Mouse (Mus musculus): ENCODE measurements at regions not wholly inside any gene's neighbourhood (a gene's known extent, or its start where the extent isn't known, plus 50 kb on each side); places are given as distances from the start of the nearest gene placed in this dataset.
"Not testable (repeated sequence)": the region's sequence is repeated elsewhere in the genome, so short reads cannot be mapped to it uniquely, and the experiment has no call there.

DNA sequence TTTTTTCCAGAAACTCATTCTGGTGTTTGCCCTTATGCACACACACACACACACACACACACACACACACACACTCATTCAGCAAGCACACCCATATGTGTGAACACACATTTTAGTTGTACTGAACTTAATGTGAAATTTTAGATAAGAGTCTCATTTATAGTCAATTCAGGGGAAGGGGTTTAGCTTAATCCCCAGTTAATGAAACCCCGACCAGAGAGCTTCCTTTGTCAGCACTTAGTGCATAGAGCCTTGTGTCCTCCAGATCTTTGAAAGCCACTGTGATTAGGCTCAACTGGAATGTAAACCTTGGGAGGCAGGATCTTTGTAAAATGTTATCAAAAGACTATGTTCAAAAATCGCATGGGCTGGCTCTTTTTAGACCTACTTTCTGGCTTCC is 53.4 kb downstream of the Rps12 start:
- in situ Hi-C loops (cut with MboI, MseI) = no loop called here

GRCm38 (mm10) chr10:23725960-23726714 is 60.9 kb downstream of the Rps12 start:
- in situ Hi-C loops (cut with MboI, MseI) = not testable (repeated sequence)

GRCm38 (mm10) chr10:23718124-23718523 is 69.0 kb downstream of the Rps12 start:
- in situ Hi-C loops (cut with MboI, MseI) = no loop called here

GRCm38 (mm10) chr10:23715511-23715910 is 71.6 kb downstream of the Rps12 start:
- in situ Hi-C loops (cut with MboI, MseI) = no loop called here

- in situ Hi-C loops (cut with MboI, MseI) = no loop called here
These were observed 72.0 kb downstream of the Rps12 start for GRCm38 (mm10) chr10:23715101-23715500.

DNA sequence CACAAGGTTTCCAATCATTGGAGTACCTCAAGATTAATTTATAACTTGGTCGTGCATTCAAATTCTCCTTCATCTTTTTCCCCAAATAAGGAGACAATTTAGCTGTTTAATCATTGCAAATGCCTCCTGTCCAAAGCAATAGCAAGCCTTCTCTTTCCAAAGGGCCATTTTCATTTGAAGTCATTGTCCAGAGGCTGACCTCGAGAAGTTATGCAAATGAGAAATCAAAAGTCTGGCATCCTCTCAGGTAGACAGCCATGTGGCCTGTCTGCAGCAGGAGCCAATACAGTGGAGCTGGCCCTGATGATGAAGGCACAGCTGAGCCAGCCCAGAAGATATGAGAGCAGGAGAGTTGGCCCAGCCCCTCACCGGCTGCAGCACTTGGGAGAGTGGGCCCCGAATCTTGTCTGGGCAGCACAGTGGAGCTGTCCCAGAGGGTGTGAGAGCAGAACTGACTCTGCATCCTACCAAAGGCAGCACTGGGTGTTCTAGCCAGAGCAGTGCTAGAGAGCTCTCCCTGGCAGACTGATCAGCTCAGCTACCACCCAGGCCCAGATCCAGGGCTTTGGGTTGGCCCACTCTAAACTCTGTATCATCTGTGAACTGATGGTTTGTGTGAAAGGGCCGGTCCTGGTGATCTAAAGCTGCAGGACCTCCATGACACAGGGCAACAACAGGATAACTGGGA is 74.2 kb downstream of the Rps12 start:
- in situ Hi-C loops (cut with MboI, MseI) = no loop called here

DNA sequence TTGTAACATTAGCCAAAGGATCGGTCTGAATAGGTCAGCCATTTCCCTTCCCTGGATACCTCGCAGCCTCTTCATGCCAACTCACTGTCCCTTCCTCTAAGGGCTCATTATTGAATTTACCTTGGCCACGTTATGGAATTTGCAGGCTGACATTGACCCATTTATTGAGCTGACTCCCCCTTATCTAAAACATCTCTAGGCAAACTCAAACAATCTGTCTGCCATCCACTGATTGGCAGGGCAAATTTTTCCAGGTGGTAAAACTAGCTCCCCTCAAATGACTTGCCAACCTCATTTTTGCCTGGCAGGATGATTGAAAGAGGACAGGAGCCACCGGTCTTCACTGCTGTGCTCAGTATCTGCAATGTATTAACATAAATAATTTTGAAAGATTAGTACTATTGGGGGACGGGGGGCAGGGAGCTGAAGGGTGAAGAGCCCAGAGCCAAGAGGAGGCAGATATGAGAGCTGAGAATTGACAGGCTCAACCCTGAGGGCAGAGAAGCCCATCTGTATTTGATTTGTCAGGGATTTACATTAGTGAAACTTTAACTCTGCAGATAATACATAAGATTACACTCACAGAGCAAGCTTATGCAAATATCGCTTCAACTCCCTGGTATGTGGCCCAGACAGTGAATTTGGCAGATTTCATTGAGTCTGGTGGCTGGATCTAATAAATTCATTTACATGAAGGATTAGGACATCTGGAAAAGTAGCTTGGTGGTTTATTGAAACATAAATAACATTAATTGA is 75.5 kb downstream of the Rps12 start:
- in situ Hi-C loops (cut with MboI, MseI) = no loop called here

DNA sequence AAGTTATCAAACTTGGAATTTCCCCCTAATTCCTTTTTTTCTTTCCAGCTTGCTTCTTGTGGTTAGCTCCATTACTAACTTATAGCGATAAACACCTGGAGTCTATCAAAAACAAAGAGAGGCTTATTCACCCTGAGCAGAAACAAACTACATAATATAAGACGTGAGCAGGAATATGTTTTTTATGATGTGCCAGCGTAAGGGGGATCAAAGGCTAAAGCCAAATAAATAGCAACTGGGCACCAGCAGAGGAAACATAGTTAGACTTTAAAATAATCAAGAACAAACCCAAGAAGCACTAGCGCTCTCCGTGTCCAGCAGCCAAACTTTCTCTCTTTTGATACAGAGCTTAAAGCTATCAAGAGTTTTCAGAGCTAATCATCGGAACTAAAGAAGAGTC is 76.1 kb downstream of the Rps12 start:
- in situ Hi-C loops (cut with MboI, MseI) = no loop called here

DNA sequence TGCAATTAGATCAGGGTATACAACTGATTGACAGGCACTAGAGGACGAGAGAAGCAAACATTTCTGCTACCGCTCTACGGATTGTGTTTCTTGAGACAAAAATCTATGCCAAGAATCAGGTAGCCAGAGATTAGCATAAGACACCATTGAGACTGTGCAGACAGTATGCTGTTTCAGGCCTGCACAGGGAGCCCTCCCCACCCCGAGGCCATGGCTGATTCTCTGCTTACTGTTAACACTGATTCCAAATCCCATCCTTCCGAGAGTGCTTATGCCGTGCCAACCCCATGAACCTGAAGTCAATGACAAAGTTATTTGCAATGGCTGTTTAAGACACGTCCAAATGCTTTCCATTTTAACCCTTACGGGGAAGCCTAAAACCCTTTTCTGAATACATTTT is 78.8 kb downstream of the Rps12 start:
- in situ Hi-C loops (cut with MboI, MseI) = no loop called here

DNA sequence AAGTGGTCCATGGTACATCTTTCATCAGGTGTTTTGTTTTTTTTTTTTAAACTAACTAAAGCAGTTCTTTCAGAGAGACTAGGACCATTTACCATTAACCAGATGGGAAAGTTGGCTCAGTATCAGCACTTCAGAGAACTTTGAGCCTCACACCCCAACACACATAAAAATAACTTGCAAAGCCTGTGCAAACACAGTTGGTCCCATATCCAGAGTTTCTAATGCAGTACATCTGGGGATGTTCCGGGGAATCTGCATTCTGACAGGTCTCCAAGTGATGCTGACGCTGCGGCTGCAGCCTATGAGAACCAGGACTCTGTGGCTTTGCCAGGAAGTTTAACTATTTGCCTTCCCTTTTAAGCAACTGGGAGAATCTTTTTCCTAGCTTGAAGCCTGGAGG is 79.9 kb downstream of the Rps12 start:
- in situ Hi-C loops (cut with MboI, MseI) = no loop called here

DNA sequence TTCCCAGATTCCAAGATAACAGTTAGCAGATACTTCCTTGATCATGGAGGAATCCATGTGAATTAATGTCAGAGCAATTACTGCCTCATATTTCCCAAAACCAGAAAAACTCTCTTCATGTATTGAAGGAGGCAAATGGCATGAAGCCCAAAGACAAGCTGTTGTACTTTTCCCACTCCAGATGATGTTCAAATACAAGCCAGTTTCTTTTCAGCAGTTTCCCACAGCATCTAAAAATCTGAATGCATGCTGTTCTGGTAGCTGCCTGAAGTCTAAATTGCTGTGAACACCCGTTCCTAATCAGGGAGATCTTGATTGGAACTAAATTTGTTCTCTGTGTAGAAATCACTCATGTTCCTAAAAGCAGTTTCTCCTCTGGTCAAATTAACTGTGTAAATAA is 83.0 kb downstream of the Rps12 start:
- in situ Hi-C loops (cut with MboI, MseI) = no loop called here

GRCm38 (mm10) chr10:23691291-23691690 is 95.8 kb downstream of the Rps12 start:
- in situ Hi-C loops (cut with MboI, MseI) = no loop called here

DNA sequence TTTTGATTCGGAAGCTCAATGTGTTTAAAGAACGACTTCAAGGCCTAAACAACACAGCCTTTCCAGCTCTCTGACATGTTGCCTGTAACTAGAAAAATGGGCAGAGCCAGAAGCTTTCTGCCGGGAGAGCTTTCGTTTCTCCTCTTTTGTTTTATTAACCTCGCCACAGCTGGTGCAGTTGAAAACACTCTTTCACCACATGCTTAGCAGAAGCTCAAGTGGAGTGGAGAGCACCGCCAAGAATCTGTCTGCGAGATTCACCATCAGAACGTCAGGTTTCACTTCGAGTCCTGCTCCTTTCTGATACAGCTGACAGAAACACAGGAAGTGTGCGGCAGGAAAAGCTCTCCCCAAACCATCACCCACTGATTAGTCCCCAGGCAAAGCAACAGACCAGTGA is 100.1 kb downstream of the Rps12 start:
- in situ Hi-C loops (cut with MboI, MseI) = no loop called here

DNA sequence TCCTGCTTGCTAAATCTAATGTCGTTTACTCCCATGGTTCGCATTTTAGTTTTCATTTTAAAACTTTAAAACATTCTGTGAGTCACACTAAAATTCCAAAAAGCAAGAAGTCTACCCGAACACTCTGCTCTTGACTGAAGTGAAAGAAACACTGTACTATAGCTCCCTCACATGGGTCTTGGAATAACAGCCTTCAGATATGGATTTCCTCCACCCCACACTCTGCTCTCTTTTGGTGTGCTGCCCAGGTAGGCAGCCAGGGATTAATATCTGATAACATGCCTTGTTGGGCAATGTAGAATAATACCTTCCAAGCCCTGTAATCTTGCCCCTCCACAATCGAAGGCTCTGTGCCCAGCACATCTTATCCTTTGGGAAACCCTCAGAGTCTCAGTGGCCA is 104.0 kb downstream of the Rps12 start:
- in situ Hi-C loops (cut with MboI, MseI) = no loop called here

- in situ Hi-C loops (cut with MboI, MseI) = no loop called here
These were observed 111.2 kb downstream of the Rps12 start for GRCm38 (mm10) chr10:23675911-23676310.

DNA sequence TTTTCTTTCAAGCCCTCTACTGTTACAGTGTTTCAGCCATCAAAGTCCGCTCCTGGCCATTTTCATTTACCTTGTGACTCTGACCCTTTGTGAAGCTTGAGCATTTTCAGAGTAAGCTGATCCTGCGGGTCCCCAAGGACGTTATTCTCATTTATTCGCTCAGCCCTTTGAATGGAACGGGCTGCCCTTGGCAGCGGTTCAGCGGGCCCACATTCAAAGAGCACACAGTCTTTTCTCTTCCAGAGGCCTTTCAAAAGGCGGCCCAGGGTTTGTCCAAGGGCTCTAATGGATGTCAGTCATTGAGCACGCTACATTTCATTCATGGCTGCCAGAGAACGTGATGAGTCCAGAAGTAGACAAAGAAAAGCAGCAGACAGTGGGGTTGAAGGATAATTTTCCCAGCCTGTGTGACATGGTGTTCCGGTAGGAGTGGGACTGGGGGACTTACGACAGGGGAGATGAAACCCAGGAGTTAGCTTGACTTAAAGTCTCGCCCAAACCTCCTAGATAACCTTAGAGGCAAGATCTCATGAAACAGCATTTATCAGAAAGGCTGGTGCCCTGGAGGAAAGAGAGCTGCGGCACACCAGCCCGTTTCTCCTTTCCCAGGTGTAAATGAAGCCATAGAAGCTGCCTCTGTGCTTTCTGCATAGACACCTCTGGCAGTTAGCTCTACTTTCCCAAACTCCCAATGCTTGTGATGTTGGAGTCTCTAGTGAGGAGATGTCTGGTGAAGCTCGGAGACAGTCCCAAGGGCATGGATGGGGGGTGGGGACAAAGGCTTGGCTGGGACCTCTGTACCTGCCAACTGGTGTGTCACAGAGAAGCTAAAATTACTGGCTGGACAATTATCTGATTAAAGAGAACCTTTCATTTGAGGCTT is 112.2 kb downstream of the Rps12 start:
- in situ Hi-C loops (cut with MboI, MseI) = no loop called here

DNA sequence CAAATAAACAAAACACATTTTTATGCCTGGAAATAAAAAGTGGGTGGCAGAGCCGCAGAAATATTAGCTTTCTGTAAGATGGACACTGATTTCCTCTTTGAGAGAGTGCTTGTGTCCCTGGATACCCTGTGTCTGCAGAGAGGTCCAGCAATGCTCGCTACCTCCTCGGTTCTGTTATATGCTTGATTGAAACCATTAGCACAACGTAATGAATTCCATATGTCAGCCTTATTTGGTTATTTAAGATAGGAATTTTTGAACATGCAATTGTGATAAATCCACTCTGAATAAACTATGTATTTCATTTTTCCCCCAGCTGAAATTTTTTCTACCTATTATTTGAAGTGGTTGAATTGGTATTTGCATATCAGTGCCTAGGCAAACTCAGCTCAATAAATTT is 114.8 kb downstream of the Rps12 start:
- in situ Hi-C loops (cut with MboI, MseI) = no loop called here

DNA sequence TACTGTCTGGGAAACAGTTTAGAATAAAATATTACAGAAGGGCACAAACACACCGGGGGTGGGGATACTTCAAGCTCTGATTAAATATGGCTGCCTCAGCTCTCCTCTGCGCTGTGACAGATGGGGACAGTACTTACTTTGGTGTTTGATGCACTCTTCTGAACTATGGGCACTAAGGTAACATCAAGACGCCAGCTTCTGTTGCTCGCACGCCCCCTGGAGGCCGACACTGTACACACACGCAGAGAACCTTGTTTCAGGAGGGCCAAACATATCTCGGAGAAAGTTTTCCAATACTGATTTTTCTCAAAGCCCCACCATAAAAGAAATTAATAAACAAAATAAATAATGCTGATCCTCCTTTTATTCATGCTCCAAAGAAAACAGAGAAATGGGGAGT is 115.6 kb downstream of the Rps12 start:
- in situ Hi-C loops (cut with MboI, MseI) = no loop called here

GRCm38 (mm10) chr10:23665916-23666315 is 121.2 kb downstream of the Rps12 start:
- in situ Hi-C loops (cut with MboI, MseI) = not testable (repeated sequence)

GRCm38 (mm10) chr10:23626201-23626600 is 160.9 kb downstream of the Rps12 start:
- in situ Hi-C loops (cut with MboI, MseI) = no loop called here

- in situ Hi-C loops (cut with MboI, MseI) = no loop called here
These were observed 175.0 kb downstream of the Rps12 start for GRCm38 (mm10) chr10:23612030-23612429.

- in situ Hi-C loops (cut with MboI, MseI) = no loop called here
These were observed 175.9 kb downstream of the Rps12 start for GRCm38 (mm10) chr10:23611183-23611582.
